Mouse (Mus musculus): ENCODE data around the gene Micall2.

Micall2 gene

DNA sequence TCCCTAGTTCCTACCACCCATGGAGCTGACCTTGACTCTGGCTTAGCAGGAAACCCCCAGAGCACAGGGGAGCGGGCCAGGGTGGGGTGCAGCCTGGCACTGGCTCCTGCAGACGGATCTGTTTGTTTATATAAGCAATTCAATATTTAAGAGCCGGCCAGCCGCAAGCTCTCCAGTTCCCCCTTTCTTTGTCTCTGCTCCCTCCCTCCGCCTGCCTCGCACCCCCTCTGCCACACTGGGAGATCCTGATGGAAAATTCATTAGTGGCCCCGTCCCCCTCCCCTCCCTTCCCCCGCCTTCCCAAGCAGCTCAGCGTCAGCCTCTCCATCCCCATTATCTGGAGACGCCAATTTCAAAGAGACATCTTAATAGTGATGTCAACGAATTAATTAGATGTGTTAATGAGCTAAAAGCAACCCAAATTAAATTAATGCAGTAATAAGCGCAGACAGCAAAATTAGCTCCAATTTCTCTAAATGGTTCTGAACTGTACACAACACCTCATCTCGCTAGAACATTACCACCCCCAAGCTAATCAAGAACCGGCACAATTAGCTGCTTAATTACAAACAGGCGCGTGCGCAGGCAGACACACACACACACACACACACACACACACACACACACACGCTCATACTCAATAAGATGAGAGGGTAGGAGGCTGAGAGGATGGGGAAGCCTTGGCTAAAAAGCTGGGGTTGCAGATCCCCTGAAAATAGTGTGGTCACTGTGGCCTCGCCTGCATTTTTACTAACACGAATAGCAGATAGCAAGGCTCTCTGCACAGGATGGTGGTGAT, 54.1 kb downstream of the Micall2 start:
- DNase-seq (ENCODE audit: low read depth, low spot score): no peak

DNA sequence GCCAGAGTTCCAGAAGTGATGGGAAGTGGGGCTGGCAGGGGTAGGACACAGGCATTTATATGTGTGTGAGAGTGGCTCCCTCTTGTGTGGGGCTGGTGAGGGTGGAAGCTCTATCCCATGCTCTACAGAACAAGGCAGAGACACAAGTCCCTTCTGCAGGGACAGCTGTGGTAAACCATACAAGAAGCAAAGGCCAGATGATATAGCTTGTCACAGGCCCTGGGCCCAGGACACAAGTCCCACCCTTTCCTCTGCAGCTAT, 60.5 kb downstream of the Micall2 start:
- DNase-seq (ENCODE audit: low read depth, low spot score): no peak

DNA sequence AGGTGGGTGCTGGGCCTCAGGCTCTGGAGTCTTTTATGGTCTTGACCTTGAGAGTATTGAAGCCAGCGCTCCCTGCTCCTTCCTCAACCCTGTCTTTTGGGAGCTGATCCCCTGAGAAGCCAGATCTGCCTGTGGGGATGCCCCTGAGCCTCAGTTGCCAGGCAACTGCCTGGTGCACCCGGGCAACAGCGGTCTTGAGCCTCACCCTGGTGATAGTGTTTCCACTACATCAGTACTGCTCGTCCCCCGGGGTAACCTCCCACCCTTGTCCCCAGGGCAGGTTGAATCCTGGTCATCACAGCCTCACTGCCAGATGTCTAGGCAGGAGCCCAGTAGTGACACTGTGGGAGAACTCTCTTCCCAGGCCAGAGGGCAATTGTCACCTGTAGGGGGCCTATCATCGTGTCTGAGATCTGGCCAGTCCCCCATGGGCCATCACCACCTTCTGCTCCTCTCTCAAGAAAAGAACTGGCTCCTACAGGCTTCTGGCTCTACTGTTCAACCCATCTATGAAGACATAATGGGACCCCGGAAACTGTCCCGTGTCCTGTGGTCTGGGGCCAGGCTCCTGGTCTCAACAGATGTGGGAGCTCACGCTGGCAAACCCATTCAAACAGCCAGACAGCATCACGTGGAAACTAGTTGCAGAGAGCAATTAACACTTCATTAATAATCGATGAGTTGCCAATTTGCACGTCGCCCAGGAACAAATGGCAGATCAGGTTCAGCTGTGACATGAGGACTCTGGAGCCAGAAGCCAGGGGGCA, 61.0 kb downstream of the Micall2 start:
- DNase-seq (ENCODE audit: low read depth, low spot score): no peak

DNA sequence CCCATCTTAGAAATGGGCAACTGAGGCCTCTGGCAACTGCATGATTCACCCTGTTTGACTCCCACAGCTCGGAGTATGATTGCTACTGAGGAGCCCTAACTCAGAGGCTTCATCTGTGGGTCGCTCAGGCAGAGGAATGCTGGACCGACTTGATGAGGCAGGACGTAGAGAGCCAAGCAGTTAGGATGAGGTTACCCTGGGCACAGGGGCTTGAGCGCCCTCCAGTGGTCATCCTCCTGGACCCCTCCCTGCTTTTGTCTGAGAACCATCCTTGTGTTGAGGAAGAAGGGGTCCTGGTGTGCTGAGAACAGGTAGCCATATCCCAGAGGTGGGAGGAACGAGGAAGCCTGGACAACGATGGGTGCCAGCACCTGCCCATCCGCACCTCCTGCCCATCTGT, 66.8 kb downstream of the Micall2 start:
- DNase-seq (ENCODE audit: low read depth, low spot score): no peak

DNA sequence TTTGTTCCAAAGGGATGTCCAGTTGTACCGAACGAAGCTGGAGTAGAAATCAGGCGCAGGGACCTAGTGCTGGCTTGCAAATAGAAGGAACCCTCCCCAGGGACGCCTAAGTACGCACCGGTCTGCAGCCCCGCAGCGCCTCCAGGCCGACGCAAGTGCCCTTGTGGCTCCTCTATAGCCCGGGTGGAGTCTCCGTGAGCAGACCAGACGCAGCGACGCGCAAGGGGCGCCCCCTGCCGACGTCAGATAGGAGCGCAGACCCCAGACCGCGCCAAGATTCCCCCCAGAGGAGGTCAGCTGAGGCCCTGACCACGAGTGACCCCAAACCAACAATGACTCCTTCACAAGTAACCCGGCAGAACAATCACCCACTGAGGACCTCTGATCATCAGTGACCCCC, 67.6 kb downstream of the Micall2 start:
- peak; percentile 68 for DNase-seq (ENCODE audit: low read depth, low spot score)

DNA sequence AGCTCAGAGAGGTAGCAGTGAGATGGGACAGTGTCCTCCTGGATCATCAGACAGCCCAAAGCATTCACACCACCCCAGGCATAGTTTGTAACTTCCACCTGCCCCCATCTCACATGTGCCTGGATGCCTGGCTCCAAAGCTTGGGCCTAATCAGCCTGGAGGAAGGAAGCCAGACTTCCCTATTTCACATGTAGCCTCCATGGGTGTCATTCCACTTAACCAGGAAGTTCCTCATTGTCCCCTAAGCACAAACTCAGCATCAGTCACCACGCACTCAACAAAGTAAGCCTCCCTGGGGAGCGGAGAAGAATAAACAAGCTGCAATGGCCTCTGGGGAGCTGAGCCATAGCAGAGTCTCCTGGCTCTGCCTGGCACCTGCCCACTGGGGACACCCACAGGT, 69.6 kb downstream of the Micall2 start:
- DNase-seq (ENCODE audit: low read depth, low spot score): no peak

DNA sequence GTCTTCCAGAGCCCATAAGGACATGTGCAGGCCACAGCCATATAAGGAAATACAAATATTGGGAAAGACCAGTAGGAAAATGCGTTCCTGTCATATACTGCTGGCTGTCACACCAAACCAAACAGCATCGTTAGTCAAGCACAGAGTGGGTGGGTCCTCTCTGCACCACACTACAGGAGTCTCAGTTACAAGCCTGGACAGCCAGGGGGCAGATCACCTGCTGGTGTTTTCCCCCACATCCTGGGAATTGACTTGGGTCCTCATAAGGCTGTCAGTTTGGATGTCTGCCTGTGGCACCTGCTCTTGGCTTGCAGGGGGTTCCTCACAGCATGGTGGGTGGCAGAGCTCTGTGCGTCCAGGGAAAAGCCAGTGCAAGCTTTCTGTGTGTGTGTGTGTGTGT, 70.8 kb downstream of the Micall2 start:
- no peak for DNase-seq (ENCODE audit: low read depth, low spot score)

DNA sequence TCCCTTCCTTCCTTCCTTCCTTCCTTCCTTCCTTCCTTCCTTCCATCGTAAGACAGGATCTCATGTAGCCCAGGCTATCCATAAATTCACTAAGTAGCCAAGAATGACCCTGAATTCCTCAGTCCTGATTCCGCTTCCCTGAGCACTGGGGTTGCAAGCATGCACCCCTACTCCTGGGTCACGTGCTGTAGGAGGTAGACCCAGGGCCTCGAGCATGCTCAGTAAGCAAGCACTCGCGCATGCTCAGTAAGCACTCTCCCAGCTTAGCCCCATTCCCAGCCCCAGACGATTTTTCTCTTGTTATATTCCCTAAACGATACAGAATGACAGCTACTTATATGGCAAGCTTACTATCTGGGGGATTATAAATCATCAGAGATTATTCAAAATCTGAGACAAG, 74.4 kb downstream of the Micall2 start:
- DNase-seq (ENCODE audit: low read depth, low spot score): no peak

DNA sequence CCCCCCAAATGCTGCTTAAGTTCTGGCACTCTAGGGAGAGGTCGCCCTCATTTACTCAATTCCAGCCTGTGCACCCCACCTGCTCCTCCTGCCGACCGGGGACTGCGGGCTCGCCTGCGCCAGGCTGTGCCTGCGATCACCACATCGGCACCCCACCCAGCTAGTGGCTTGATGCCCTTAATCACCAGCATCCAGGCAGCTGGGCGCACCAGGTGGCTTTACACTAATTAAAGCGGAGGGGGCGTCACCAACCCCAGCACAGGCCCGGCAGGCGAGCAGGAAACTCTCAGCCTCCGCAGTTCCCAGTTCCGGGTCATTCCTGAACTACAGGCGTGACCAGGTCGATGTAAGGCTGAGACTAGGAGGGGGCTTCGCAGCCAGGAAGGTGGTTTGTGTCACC, 76.8 kb downstream of the Micall2 start:
- DNase-seq (ENCODE audit: low read depth, low spot score): no peak

DNA sequence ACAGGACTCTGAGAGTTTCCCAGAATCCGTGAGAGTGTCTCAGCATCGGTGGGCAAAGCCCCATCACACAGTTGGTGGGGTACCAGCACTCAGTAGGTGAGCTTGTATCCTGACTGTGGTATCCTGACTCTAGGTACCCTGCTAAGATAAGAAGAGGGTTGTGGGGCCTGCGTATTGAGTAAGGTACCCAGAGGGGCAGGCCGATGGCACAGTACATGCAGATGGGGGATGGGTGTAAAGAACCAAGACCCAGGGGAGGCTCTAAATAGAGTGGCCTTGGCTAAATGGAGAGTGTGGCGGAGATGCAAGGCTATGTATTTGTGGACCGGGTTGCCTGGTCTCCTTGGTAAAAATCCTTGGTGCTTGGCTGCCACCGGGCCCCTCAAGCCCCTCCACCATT, 77.3 kb downstream of the Micall2 start:
- no peak for DNase-seq (ENCODE audit: low read depth, low spot score)

DNA sequence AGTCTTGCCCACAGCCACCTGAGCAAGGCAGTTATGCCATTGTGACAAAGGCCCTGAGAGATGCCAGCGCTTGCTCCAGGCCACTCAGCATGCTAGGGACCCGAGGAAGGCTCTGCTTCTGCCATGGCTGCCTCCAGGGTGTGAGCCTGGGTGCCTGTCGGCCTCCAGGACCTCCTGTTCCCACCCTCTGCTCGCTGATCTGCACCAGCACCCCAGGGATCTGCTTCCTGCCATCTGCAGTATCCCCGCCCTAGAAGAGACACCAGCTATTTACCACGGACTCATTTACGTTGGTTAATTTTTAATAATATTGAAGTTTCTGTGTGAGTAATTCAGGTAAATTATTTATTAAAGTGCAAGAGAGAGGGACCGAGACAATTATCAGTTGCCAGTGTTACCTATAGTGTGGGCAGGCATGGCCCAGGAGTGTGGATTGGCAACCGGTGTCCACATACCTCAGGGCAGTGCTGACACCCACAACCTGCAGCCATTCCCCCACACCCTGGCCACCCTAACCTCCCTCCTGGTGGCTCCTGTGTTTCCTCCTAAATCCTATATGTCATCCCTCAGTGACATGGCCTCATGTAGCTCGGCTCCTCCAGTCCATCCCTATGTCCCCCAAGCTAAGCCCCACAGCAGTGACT, 78.1 kb downstream of the Micall2 start:
- no peak for DNase-seq (ENCODE audit: low read depth, low spot score)
